Mouse (Mus musculus) CH12F3 (cell line): ENCODE measurements around the gene Rnf114.

ENCODE experiments used
- in situ Hi-C: fragments of 300-500 bp; cut with MboI; formaldehyde crosslinking; loops from 2 replicates; pipeline ENCODE4 v1.14.3; 2020; ENCODE audit warnings: low sequenced_read_pairs

The Rnf114 gene

GRCm38 (mm10) chr2:167563035-167563434, 70.6 kb downstream of the Rnf114 start:
- in situ Hi-C loops, result no loop called here

DNA sequence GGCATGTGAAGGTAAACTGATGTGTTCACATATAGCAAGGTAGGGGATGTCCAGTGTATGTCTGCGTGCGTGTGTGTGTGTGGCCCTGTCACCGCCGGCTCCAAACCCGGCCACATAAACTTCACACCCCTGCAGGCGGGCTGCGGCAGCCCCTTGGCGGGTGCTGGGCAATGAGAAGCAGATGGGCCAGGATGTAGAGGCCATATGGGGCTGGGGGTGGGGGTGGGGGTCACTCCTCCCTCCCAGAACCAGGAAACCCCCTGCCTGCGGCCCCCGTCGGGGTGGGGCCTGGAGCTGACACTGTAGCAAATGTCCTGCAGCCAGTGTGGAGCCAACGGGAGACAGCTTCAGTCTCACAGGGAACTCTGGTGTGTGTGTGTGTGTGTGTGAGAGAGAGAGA, 71.3 kb downstream of the Rnf114 start:
- in situ Hi-C loops, result no loop called here

DNA sequence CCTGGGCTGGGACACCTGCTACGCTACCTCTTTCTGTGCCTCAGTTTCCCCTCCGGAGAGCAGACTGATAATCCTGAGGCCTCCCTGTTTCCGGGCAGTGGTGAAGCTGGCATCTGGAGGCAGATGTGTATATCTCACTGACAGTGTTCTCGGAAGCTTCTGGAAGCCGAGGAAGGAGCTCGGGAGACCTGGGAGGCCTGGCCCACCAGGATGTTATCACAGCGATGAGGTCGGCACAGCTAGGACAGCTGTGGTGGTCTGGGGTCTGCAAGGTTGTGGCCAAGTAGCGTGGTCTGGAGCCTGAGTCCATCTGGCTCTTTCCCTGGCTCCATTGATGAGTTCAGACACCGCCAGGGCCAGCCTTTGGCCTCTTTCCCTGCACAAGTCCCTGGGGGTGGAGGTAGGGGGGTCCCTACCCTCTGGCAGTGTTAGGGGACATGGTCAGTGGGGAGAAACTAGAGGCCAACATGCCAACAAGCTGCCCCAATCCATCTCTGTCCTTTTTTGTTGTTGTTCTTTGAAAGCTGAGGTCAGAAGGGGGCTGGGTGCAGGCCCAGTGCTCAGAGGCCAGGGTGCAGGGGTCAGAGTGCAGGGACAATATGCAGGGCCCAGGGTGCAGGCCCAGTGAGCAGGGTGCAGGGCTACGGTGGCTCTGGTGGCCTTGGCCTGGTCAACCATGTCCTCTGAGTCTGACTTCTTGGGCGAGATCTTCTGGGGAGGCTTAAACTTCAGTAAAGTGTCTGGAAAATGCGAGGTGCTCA, 72.3 kb downstream of the Rnf114 start:
- in situ Hi-C loops, result no loop called here

GRCm38 (mm10) chr2:167565312-167565656, 72.8 kb downstream of the Rnf114 start:
- in situ Hi-C loops, result no loop called here

DNA sequence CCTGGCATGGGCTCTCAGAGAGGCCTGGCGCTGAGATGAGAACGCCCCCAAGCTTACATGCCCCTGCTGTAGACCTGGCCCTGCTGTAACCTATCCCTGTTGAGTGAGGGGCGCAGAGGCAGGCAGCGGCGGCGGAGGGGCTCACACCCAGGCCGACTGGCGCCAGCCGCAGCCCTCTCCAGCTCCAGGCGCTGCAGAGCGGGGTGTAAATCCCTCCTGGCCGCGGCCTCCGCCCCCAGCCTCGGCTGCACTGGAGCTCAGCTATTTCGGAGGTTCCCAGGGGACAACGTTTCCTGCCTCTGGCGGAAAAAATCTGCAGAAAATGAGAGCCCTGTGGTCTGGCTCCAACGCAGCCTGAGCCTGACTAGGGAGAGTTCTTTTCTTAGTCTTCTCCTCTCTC, 73.2 kb downstream of the Rnf114 start:
- in situ Hi-C loops, result no loop called here
